In the genomic region with DNA sequence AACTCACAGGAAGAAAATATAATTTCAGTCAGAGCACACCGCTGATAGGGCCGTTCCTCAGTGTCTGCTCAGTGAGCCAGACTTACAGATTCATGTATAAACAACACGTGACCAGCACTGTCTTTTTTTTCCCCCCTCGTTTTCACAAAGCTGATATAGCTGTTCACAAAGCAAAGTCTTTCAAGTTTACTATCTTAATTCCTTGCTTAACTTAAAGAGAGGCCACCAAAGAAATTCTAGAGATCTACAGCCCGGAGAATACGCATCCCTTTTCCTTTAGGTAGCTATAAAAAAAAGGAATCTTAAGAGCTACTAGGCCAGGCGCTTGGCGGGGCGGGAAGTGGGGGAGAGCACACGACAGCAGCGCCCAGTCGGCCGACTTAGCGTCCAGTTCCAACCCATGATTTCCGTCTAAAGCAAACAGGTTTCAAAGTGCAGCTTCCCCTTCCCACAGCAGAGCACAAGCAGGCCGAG, we compare ENCODE assay signal across 7 mouse cellular contexts. TPM values are rescaled to one million over a fixed set of nuclear protein-coding genes. Genes with fewer than 3 reads are reported as not detected.
DNase-seq lines count a peak whose midpoint lies in the region; ATAC-seq and TF ChIP-seq lines count a peak whose summit lies in the region.

No protein-coding gene starts in this region.

- no peaks in the 10 kb centered on the region for H3K27me3 ChIP-seq in heart, embryonic 12.5 days (replicated peaks)
- H3K27me3 ChIP-seq in kidney, postnatal 0 days (ENCODE audit: insufficient read depth, low read length) = no peaks in the 10 kb centered on the region

- H3K4me1 ChIP-seq in heart, embryonic 12.5 days (replicated peaks) = peaks cover 25% of the 10 kb centered on the region
- peaks cover 13% of the 10 kb centered on the region for H3K4me1 ChIP-seq in kidney, postnatal 0 days (replicated peaks; ENCODE audit: insufficient read depth, low read length)

- peak overlapping the region; percentile 94 for H3K4me3 ChIP-seq in heart, embryonic 12.5 days
- H3K4me3 ChIP-seq in kidney, postnatal 0 days (replicated peaks; ENCODE audit: low read depth, low read length) = peak overlapping the region; percentile 92

- no peak for TF ChIP-seq CTCF in kidney, postnatal 0 days (IDR thresholded peaks at IDR 0.05; ENCODE audit: low read depth)

- ATAC-seq in CD4-positive, CD25-positive, alpha-beta regulatory T cell, adult 4 months = peak; percentile 50
- peak; percentile 62; the same call in 1 of the 2 replicates for ATAC-seq in heart, embryonic 12.5 days (ENCODE audit: insufficient number of reproducible peaks, low FRiP score)
- no peak; the same call in 1 of the 2 replicates for ATAC-seq in kidney, postnatal 0 days (replicated peaks; ENCODE audit: low FRiP score, low read depth)

- no peaks in the 10 kb centered on the region; the same call in 1 of the 2 replicates for H3K9me3 ChIP-seq in heart, embryonic 12.5 days (replicated peaks)
- no peaks in the 10 kb centered on the region for H3K9me3 ChIP-seq in kidney, postnatal 0 days (replicated peaks; ENCODE audit: low read length)

- H3K9ac ChIP-seq in heart, embryonic 12.5 days = peak overlapping the region; percentile 99
- peak overlapping the region; percentile 97 for H3K9ac ChIP-seq in kidney, postnatal 0 days (ENCODE audit: low read depth, low read length)

- peak; percentile 51 for DNase-seq in MEL-GATA-1-ER (ENCODE audit: extremely low read depth, low read depth)
- DNase-seq in embryo, embryonic 11.5 days (ENCODE audit: low read depth, low spot score) = peak; percentile 22
- DNase-seq in kidney, postnatal 0 days (ENCODE audit: low spot score) = peak; percentile 81
- peak; percentile 55 for DNase-seq in lung, postnatal 25 days (ENCODE audit: low spot score)
- peak; percentile 11 for DNase-seq in retina, postnatal 7 days (ENCODE audit: low read depth, low spot score)

- peak overlapping the region; percentile 80 for H3K4me2 ChIP-seq in heart, embryonic 12.5 days
- peak overlapping the region; percentile 72 for H3K4me2 ChIP-seq in kidney, postnatal 0 days (ENCODE audit: low read length)

- peak overlapping the region; percentile 100 for H3K27ac ChIP-seq in heart, embryonic 12.5 days (ENCODE audit: poor library complexity, severe bottlenecking)
- H3K27ac ChIP-seq in kidney, postnatal 0 days = peak overlapping the region; percentile 99

- no peaks in the 10 kb centered on the region for H3K36me3 ChIP-seq in heart, embryonic 12.5 days
- H3K36me3 ChIP-seq in kidney, postnatal 0 days (ENCODE audit: insufficient read depth, low read length) = no peaks in the 10 kb centered on the region

- under 1% methylated on average over 16 of the region's 16 CpGs for WGBS in heart, embryonic 12.5 days
- WGBS in kidney, postnatal 0 days = under 1% methylated on average over 16 of the region's 16 CpGs

RNA-seq across cellular contexts. Expression of a gene that starts 0.9 kb away (rescaled TPM):
- 10 to 100 TPM; 22.9 to 27.2 TPM for polyA plus RNA-seq in CD4-positive, CD25-positive, alpha-beta regulatory T cell, adult 4 months (2017; shearing (Covaris generic))
- 37.0 and 40.2 TPM in 2 replicates for polyA plus RNA-seq in heart, embryonic 12.5 days (2016; fragmentation: Nextera tagmentation; extraction: Ambion mirVana)
- 16.0 TPM in 2 replicates for polyA plus RNA-seq in kidney, postnatal 0 days (2015; fragmentation: Nextera tagmentation; extraction: Ambion mirVana)

RNA-seq across cellular contexts. Expression of a gene that starts 35.2 kb away (rescaled TPM):
- polyA plus RNA-seq in CD4-positive, CD25-positive, alpha-beta regulatory T cell, adult 4 months (2017; shearing (Covaris generic)) = not detected
- polyA plus RNA-seq in heart, embryonic 12.5 days (2016; fragmentation: Nextera tagmentation; extraction: Ambion mirVana) = 151 and 154 TPM in 2 replicates
- 104 and 113 TPM in 2 replicates for polyA plus RNA-seq in kidney, postnatal 0 days (2015; fragmentation: Nextera tagmentation; extraction: Ambion mirVana)

Comparison
In these comparisons a context has a peak if more than half of its experiments do, and no peak if none do; other contexts are left out.
1. DNase-seq: peak in every context shown above with its lines; median percentile 81 in kidney, postnatal 0 days; 55 in lung, postnatal 25 days; 51 in MEL-GATA-1-ER; 22 in embryo, embryonic 11.5 days; 11 in retina, postnatal 7 days.
2. RNA of a gene that starts 35.2 kb away (polyA plus RNA-seq): 151 to 154 TPM in heart, embryonic 12.5 days and 104 to 113 TPM in kidney, postnatal 0 days; not detected in CD4-positive, CD25-positive, alpha-beta regulatory T cell, adult 4 months; every median in the first group is over 10 times any median in the second.